Mouse (Mus musculus): ENCODE data around the gene Slc6a20a. TPM values are rescaled to one million over a fixed set of nuclear protein-coding genes. Genes with fewer than 3 reads are reported as not detected.
A peak's percentile ranks its signal among the peaks of the same experiment; 100 is the strongest.
"Not testable (repeated sequence)": the region's sequence is repeated elsewhere in the genome, so short reads cannot be mapped to it uniquely, and the experiment has no call there.

The Slc6a20a gene
- polyA plus RNA-seq, 1 experiment from 2014 or later = 10.7 TPM

DNA sequence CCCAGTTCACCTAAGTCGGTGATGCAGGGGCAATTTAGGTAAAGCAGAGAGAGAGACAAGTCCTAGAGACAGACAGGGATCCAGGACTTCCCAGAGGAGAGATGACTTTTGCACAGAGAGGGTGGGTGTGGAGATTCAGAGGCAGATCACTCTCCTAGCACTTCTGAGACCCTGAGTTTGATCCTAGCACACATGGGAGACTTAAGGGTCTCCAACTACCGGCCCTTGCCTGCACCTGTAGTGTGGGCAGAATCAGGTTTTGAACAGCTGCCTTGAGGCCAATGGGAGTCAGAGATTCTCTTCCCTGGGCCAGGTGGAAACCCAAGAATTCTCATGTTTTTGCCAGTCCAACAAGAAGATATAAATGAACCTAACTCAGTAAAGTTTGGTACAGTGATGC lies 513 bp upstream of the Slc6a20a start:
- Histone ChIP-seq H3K27me3 (peaks cover 57% of the 10 kb centered on the region), H3K36me3 (no peaks in the 10 kb centered on the region), H3K4me1 (replicated peaks) (peaks cover 12% of the 10 kb centered on the region), H3K4me2 (peak overlapping the region; percentile 83), H3K9ac (no peak overlapping the region), H3K4me3 (peak overlapping the region; percentile 48), H3K27ac (replicated peaks) (no peak overlapping the region), H3K9me3 (no peaks in the 10 kb centered on the region)
- 30% methylated on average over 2 of the region's 2 CpGs for WGBS
- ATAC-seq (ENCODE audit: low FRiP score, low read depth) = no peak

DNA sequence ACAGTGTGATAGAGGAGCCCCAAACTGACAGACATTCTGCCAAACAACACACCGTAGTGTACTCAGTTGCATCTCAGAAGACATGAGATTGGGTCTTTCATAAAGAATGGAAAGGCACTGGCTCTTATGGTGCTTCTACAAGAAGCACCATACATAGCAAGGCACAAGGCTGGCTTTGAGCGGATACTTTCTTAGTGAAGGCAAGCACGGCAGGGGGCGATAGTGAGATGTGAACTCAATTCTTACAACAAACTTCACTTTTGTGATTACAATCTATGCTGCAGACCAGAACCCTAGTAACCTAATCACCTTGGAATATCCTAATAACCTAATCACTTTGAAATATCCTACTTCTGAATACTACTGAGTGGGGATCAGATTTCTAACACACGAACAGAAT lies 13.0 kb downstream of the Slc6a20a start:
- H3K4me2 ChIP-seq = no peak overlapping the region
- H3K4me3 ChIP-seq = no peak overlapping the region
- H3K27me3 ChIP-seq = no peaks in the 10 kb centered on the region
- H3K4me1 ChIP-seq (replicated peaks) = no peaks in the 10 kb centered on the region
- H3K27ac ChIP-seq (replicated peaks) = no peak overlapping the region
- H3K36me3 ChIP-seq = no peaks in the 10 kb centered on the region
- no peak overlapping the region for H3K9ac ChIP-seq
- WGBS = 57% methylated on average over 5 of the region's 5 CpGs
- no peak for ATAC-seq (ENCODE audit: low FRiP score, low read depth)
- no peaks in the 10 kb centered on the region for H3K9me3 ChIP-seq

DNA sequence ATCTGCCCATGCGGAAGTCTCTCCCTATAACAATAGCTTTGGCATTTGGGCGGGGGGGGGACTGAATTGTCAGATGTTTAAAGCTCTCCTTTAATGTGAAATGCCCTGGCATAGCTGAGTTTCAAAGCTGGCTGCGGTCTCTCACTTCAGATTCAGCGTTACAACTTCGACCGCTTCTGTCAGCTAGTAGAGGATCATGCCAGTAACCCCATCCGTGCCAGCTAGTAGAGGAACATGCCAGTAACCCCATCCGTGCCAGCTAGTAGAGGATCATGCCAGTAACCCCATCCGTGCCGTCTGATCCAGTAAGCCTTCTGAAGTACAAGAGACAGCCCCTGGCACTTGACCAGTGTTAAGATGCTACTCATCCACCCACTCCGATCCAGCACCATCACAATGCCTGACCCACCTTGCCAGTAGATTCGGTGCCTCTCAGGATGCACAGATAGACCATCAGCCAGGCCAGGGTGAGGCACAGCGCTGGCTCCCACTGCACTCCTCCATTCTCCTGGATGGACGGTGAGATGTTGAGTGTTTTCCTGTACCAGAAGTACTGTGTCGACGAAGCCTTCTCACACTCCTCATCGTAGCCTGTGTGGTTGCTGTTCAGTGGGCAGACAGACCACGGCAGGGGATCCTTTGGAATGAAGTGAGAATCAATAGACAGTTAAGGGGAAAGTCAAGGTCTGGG lies 18.6 kb downstream of the Slc6a20a start:
- not testable (repeated sequence) for H3K9ac ChIP-seq; ATAC-seq (ENCODE audit: low FRiP score, low read depth); H3K9me3 ChIP-seq; H3K36me3 ChIP-seq; H3K27me3 ChIP-seq; H3K4me3 ChIP-seq; H3K4me2 ChIP-seq; H3K27ac ChIP-seq (replicated peaks); H3K4me1 ChIP-seq (replicated peaks)
- WGBS = 82% methylated on average over 18 of the region's 18 CpGs

DNA sequence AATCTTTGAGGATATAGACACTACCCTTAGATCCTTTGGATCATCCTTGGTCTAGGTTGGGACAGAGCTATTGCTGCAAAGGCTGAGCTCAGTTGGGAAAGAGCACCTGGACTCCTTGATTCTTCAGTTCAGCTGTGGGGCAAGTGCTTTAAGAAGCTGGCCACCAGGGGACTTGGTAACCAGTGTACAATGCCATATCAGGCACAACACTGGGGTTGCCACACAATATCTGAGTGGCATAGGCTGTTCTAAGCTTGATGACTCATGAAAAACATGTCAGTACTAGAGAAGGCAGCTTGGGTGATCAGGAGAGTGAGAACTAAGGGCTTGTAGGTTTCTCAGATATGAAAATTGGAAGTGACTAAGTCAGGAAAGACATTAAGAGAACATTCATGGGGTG lies 19.7 kb downstream of the Slc6a20a start:
- Histone ChIP-seq H3K27ac (replicated peaks) (no peak overlapping the region), H3K4me2 (no peak overlapping the region), H3K9me3 (no peaks in the 10 kb centered on the region), H3K36me3 (no peaks in the 10 kb centered on the region), H3K9ac (no peak overlapping the region), H3K4me1 (replicated peaks) (no peaks in the 10 kb centered on the region), H3K4me3 (no peak overlapping the region), H3K27me3 (no peaks in the 10 kb centered on the region)
- no peak for ATAC-seq (ENCODE audit: low FRiP score, low read depth)

DNA sequence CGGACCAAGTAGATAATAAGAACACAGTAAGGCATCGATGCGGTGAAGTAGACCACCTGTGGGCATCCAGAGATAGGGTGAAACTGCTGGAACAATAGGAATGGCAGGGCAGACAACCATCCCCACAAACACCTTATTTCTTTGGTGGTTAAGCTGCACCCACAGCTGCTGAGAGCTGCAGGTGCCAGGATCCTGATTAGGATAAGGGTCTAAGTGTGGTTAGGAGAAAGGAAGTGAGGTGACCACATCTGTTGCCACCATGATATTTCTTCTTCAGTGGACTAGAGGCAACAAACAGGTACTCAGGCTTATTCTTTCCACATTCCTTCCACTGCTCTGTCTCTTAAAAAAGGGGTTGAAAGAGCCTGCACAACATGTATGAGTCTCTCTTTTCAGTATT lies 21.2 kb downstream of the Slc6a20a start:
- Histone ChIP-seq H3K9me3 (no peaks in the 10 kb centered on the region), H3K4me1 (replicated peaks) (no peaks in the 10 kb centered on the region), H3K27me3 (no peaks in the 10 kb centered on the region), H3K36me3 (no peaks in the 10 kb centered on the region), H3K4me3 (no peak overlapping the region), H3K27ac (replicated peaks) (no peak overlapping the region), H3K9ac (no peak overlapping the region), H3K4me2 (no peak overlapping the region)
- 70% methylated on average over 3 of the region's 3 CpGs for WGBS
- no peak for ATAC-seq (ENCODE audit: low FRiP score, low read depth)

DNA sequence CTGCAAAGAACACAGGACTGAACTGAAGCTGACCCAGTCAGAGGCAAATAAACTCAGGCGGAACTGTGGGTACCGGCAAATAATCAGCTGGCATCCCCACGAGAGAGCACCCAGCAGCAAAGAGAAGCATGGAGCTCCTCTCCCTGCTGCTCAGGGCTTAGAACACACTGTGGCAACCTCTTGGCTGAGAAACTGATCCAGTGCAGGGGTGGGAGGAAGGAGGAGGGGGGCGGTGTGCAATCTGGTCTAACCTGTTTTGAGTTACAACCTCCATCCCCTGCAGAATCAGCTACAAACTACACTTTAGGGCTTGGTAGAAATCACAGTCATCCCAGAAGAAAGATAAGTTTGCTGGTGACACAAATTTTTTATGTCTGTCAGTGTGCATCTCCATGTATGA lies 27.3 kb downstream of the Slc6a20a start:
- H3K4me1 ChIP-seq (replicated peaks) = no peaks in the 10 kb centered on the region
- WGBS = 63% methylated on average over 4 of the region's 4 CpGs
- H3K27ac ChIP-seq (replicated peaks) = no peak overlapping the region
- no peak overlapping the region for H3K4me3 ChIP-seq
- H3K9me3 ChIP-seq = no peaks in the 10 kb centered on the region
- no peak overlapping the region for H3K4me2 ChIP-seq
- no peaks in the 10 kb centered on the region for H3K36me3 ChIP-seq
- H3K9ac ChIP-seq = no peak overlapping the region
- H3K27me3 ChIP-seq = no peaks in the 10 kb centered on the region
- no peak for ATAC-seq (ENCODE audit: low FRiP score, low read depth)

DNA sequence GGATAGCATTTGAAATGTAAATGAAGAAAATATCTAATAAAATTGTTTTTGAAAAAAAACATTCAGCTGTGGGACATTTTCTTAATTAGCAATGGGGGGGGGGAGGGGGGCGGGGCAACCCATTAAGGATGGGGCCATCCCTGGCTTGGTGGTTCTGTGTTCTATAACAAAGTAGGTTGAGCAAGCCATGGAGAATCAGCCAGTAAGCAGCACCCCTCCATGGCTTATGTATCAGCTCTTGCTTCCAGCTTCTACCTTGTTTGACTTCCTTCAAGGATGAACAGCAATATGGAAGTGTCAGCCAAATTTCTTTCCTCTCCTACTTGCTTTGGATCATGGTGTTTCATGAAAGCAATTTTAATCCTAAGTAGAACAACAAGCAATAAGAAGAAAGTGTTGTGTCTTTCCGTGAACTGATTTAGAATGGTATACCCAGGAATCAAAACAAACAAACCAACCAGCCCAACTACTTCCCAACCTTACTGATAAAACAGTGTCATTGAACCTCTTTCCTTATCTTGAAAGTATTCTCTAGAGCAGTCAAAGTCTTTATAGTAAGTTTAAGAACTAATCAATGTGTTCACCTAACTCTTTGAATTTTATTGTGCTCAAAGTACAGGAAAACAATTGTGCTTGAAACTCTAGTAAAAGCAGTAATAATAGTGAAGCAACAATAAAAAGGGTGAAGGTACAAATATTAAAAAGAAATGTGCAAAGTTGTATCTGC lies 28.7 kb downstream of the Slc6a20a start:
- H3K4me3 ChIP-seq = no peak overlapping the region
- H3K27ac ChIP-seq (replicated peaks) = no peak overlapping the region
- no peaks in the 10 kb centered on the region for H3K9me3 ChIP-seq
- no peaks in the 10 kb centered on the region for H3K27me3 ChIP-seq
- ATAC-seq (ENCODE audit: low FRiP score, low read depth) = no peak
- H3K4me2 ChIP-seq = no peak overlapping the region
- WGBS = 87% methylated on average over 2 of the region's 2 CpGs
- H3K36me3 ChIP-seq = no peaks in the 10 kb centered on the region
- no peak overlapping the region for H3K9ac ChIP-seq
- no peaks in the 10 kb centered on the region for H3K4me1 ChIP-seq (replicated peaks)

DNA sequence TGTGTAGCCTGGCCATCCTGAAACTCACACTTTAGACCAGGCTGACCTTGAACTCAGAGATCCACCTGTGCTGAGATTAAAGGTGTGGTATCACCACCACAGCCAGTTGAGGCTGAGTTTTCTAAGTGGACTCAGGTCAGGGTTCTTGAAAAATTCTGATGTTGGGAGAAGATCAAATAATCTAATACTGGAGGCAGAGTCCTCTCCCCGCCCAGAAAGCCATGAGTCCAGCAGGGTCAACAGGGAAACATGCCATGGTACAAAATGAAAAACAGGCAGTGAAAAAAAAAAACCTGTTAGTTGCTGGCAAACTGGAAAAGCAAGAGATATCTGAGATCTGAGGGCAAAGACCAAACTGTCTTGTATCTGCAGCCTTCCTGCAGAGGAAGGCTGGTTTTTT lies 38.6 kb downstream of the Slc6a20a start:
- Histone ChIP-seq H3K4me3 (no peak overlapping the region), H3K9me3 (no peaks in the 10 kb centered on the region), H3K4me2 (no peak overlapping the region), H3K27ac (replicated peaks) (no peak overlapping the region), H3K4me1 (replicated peaks) (no peaks in the 10 kb centered on the region), H3K36me3 (no peaks in the 10 kb centered on the region), H3K27me3 (no peaks in the 10 kb centered on the region), H3K9ac (no peak overlapping the region)
- ATAC-seq (ENCODE audit: low FRiP score, low read depth) = no peak
- 76% methylated on average over 1 of the region's 1 CpGs for WGBS

DNA sequence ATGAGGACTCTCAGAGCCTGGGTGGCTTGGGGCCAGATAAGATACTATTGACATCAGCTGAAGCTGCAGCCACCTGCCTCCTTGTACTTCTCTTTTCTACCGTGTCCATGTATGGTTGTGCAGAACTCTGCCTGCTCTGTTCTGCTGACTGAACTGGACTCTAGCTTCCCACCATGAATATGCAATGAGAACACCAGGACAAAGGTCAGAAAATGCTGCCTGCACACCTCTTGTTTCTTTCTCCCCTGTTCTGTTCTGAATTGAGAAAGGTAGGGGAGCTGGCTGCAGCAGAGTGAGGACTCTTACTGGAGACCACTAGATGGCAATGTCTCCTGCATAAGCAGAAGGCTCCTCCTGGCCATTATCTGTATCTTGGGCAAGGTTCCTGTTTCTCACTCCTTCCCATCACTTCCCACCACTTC lies 40.0 kb downstream of the Slc6a20a start:
- Histone ChIP-seq H3K4me1 (replicated peaks) (no peaks in the 10 kb centered on the region), H3K9ac (no peak overlapping the region), H3K4me3 (no peak overlapping the region), H3K4me2 (no peak overlapping the region), H3K27me3 (no peaks in the 10 kb centered on the region), H3K9me3 (no peaks in the 10 kb centered on the region), H3K36me3 (no peaks in the 10 kb centered on the region), H3K27ac (replicated peaks) (no peak overlapping the region)
- WGBS = 83% methylated on average over 1 of the region's 1 CpGs
- no peak for ATAC-seq (ENCODE audit: low FRiP score, low read depth)

DNA sequence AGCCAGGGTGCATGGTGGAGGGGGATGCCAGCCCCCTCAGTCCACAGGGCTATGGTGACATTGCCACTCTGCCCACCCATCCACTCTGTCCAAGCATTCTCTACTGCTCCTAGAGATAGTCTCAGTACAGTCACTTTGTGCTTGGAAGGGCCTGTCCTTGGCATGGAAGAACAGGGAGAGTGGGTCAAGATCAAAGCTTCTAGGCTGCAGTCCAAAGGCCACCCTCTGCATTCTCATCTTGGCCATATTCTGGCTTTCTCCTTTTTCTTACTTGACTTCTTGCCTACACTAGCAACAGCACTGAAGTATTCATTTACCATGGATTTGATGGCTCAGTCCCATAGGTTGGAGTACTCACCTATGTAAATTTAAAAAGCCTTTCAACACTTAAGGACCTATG lies 40.5 kb downstream of the Slc6a20a start:
- H3K27ac ChIP-seq (replicated peaks) = no peak overlapping the region
- H3K9me3 ChIP-seq = no peaks in the 10 kb centered on the region
- H3K4me2 ChIP-seq = no peak overlapping the region
- no peaks in the 10 kb centered on the region for H3K27me3 ChIP-seq
- no peaks in the 10 kb centered on the region for H3K4me1 ChIP-seq (replicated peaks)
- no peaks in the 10 kb centered on the region for H3K36me3 ChIP-seq
- no peak for ATAC-seq (ENCODE audit: low FRiP score, low read depth)
- no peak overlapping the region for H3K9ac ChIP-seq
- H3K4me3 ChIP-seq = no peak overlapping the region

DNA sequence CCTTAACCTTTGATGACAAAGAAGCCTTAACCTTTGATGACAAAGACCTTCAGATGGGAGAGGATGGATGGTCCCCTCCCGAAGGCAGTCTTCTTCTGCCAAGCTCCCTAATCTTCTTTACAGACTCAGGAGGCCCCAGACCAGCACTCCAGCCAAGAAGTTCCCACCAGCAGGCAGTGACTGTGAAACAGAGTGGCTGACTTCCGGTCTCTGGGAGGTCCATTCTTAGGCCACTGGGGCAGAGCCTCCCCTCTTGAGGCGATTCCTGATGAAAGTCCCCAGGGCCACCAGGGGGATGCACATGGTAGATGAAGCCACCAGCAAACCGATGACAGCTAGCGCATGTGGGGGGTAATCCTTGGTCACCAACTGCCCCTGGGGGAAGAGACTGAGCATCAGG lies 41.9 kb downstream of the Slc6a20a start:
- Histone ChIP-seq H3K4me3 (no peak overlapping the region), H3K27ac (replicated peaks) (no peak overlapping the region), H3K9ac (no peak overlapping the region), H3K27me3 (no peaks in the 10 kb centered on the region), H3K9me3 (no peaks in the 10 kb centered on the region), H3K36me3 (no peaks in the 10 kb centered on the region), H3K4me1 (replicated peaks) (no peaks in the 10 kb centered on the region), H3K4me2 (no peak overlapping the region)
- WGBS = 70% methylated on average over 5 of the region's 5 CpGs
- no peak for ATAC-seq (ENCODE audit: low FRiP score, low read depth)

DNA sequence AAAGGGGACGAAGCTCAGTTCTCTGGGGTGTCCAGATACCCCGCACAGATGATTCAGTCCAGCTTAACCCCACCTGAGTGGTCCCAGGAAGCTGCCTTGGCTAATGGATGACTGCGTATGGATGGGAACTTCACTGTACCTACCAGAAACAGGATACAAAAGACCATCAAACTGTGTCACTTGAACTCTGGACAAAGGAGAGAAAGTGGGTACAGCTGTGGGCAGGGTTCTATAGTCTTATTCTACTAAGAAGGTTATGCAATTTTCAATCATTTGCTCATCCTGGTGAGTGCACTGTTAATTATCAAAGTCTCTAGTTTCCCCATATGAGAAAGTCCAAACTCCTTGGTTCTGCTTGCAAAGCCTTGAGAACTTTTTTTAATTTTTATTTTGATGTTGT lies 45.7 kb downstream of the Slc6a20a start:
- WGBS = 87% methylated on average over 3 of the region's 3 CpGs
- H3K27me3 ChIP-seq = no peaks in the 10 kb centered on the region
- H3K9ac ChIP-seq = no peak overlapping the region
- no peak for ATAC-seq (ENCODE audit: low FRiP score, low read depth)
- H3K4me2 ChIP-seq = no peak overlapping the region
- H3K27ac ChIP-seq (replicated peaks) = no peak overlapping the region
- no peak overlapping the region for H3K4me3 ChIP-seq
- no peaks in the 10 kb centered on the region for H3K4me1 ChIP-seq (replicated peaks)
- H3K36me3 ChIP-seq = no peaks in the 10 kb centered on the region
- H3K9me3 ChIP-seq = no peaks in the 10 kb centered on the region

DNA sequence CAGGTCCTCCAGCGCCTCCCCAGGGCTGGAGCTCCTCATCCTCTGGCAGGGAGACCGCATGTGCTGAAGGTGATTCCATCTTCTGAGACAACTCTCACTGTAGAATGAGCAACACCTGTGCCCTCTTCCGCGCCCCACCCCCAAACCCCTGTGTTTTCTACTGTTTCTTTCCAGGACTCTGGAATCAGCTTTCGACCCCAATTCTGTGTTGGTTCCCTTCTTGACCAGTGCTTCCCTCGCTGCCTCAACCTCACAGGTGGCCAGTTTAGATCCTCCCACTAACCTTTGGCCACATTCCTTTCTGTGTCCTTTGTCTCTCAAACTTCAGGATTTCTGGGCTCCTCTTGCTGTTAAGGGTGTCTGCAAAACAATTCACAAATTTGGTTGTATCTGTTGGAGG lies 46.4 kb downstream of the Slc6a20a start, which contains the start of gene Slc6a20b:
Gene Slc6a20b (minus strand): TSS at position 285 of the 400 bp plus-strand sequence.
- no peak within 1 kb of the TSS for H3K9ac ChIP-seq
- no peaks in the 10 kb centered on the region for H3K27me3 ChIP-seq
- H3K27ac ChIP-seq (replicated peaks) = no peak within 1 kb of the TSS
- H3K4me2 ChIP-seq = no peak within 1 kb of the TSS
- ATAC-seq (ENCODE audit: low FRiP score, low read depth) = no peak
- H3K4me3 ChIP-seq = no peak within 1 kb of the TSS
- H3K4me1 ChIP-seq (replicated peaks) = no peaks in the 10 kb centered on the region
- H3K9me3 ChIP-seq = no peaks in the 10 kb centered on the region
- no peaks in the 10 kb centered on the region for H3K36me3 ChIP-seq
- 90% methylated on average over 6 of the region's 6 CpGs for WGBS
